Mouse (Mus musculus) cerebellum, adult 9-10 months (tissue): ENCODE data around the gene Slc23a3.

Source experiments
- DNase-seq: peaks from one replicate; pipeline ENCODE4 v3.0.0; 2022

The Slc23a3 gene

GRCm38 (mm10) chr1:75133421-75134207 lies at the start of gene Slc23a3:
Gene Slc23a3 (minus strand): TSS chr1:75133890.
- DNase-seq, result no peak

GRCm38 (mm10) chr1:75182160-75182559 lies 48.5 kb upstream of the Slc23a3 start:
- DNase-seq, result no peak

- peak; percentile 44 for DNase-seq
Measured at GRCm38 (mm10) chr1:75181377-75181870, 47.7 kb upstream of the Slc23a3 start.

GRCm38 (mm10) chr1:75180741-75181140 lies 47.1 kb upstream of the Slc23a3 start:
- DNase-seq, result peak; percentile 21

GRCm38 (mm10) chr1:75180105-75180590 lies 46.5 kb upstream of the Slc23a3 start, which contains the start of gene Abcb6:
Gene Abcb6 (minus strand): TSS chr1:75180392.
- peak; percentile 86 for DNase-seq

- DNase-seq, result peak; percentile 72
Measured at GRCm38 (mm10) chr1:75179334-75180104, 45.8 kb upstream of the Slc23a3 start.

- DNase-seq, result peak; percentile 98
Measured at GRCm38 (mm10) chr1:75168472-75169464, 35.1 kb upstream of the Slc23a3 start, which contains the start of gene Zfand2b. Gene Zfand2b (plus strand): TSS chr1:75168646.

GRCm38 (mm10) chr1:75168093-75168471 lies 34.4 kb upstream of the Slc23a3 start:
- DNase-seq, result peak; percentile 54

GRCm38 (mm10) chr1:75160256-75160617 lies 26.5 kb upstream of the Slc23a3 start:
- DNase-seq, result no peak

GRCm38 (mm10) chr1:75159540-75160255 lies 26.0 kb upstream of the Slc23a3 start:
- no peak for DNase-seq

- no peak for DNase-seq
Measured at GRCm38 (mm10) chr1:75158990-75159389, 25.3 kb upstream of the Slc23a3 start.

GRCm38 (mm10) chr1:75155837-75156236 lies 22.1 kb upstream of the Slc23a3 start:
- no peak for DNase-seq

- DNase-seq, result no peak
Measured at GRCm38 (mm10) chr1:75148727-75149126, 15.0 kb upstream of the Slc23a3 start.

GRCm38 (mm10) chr1:75147411-75148135 lies 13.9 kb upstream of the Slc23a3 start:
- no peak for DNase-seq

GRCm38 (mm10) chr1:75145589-75145988 lies 11.9 kb upstream of the Slc23a3 start:
- DNase-seq, result no peak

GRCm38 (mm10) chr1:75142301-75143261 lies 8.9 kb upstream of the Slc23a3 start, which contains the start of the genes Cnppd1 and Retreg2:
Gene Cnppd1 (minus strand): TSS chr1:75142711.
Gene Retreg2 (plus strand): TSS chr1:75142778.
- peak; percentile 96 for DNase-seq

- peak; percentile 53 for DNase-seq
Measured at GRCm38 (mm10) chr1:75141486-75142190, 7.9 kb upstream of the Slc23a3 start.

- DNase-seq, result no peak
Measured at GRCm38 (mm10) chr1:75140601-75141190, 7.0 kb upstream of the Slc23a3 start.
